Mouse (Mus musculus) lung, postnatal 0 days (tissue): Measurements from ENCODE around the gene Bcor.

Source experiments
- CTCF ChIP-seq: IDR thresholded peaks from 2 replicates; pipeline ENCODE4 v1.5.1; 2016; ENCODE audit warnings: antibody characterized with exemption, mild to moderate bottlenecking
- EP300 ChIP-seq: IDR thresholded peaks from 2 replicates; pipeline ENCODE4 v1.6.1; 2016; ENCODE audit warnings: antibody characterized with exemption, mild to moderate bottlenecking, control low read depth

DNA sequence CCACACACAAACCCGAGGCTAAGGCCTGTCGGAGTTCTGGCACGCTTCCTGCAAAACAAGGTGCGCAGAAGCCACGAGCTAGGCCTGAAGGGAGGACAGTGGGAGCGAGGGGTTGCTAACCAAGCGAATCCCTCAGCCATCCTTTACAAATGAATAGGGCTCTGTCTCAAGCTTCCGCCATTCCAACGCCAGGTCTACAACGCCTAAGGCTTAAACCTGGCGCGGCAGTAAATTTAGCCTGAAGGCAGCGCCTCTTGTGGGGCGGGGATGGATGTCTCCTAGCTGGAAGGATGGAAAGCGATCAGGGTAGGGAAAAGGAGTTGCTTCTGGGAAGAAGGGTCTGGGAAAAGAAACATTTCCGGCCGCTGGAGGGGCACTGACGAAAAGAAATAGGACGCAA, 160.2 kb downstream of the Bcor start:
- TF ChIP-seq CTCF (no peak), EP300 (no peak)
